Mouse (Mus musculus) ES-E14 (cell line): ENCODE data around the gene Adssl1.

Experiments used
- CHD2 ChIP-seq: IDR thresholded peaks from 2 replicates; pipeline ENCODE4 v1.6.1; 2014; ENCODE audit warnings: mild to moderate bottlenecking, low read depth, low read length, inconsistent platforms
- HCFC1 ChIP-seq: IDR thresholded peaks from 2 replicates; pipeline ENCODE4 v1.6.1; 2012; ENCODE audit warnings: low read length, inconsistent platforms, borderline replicate concordance; ENCODE audit not compliant: insufficient read depth
- MAFK ChIP-seq: IDR thresholded peaks from 2 replicates; pipeline ENCODE4 v1.6.1; 2014; ENCODE audit warnings: mild to moderate bottlenecking, low read depth, low read length, inconsistent platforms; ENCODE audit not compliant: insufficient read depth
- ZC3H11A ChIP-seq: IDR thresholded peaks from 2 replicates; pipeline ENCODE4 v1.6.1; 2012; ENCODE audit warnings: low read depth, mild to moderate bottlenecking, inconsistent platforms, low read length, borderline replicate concordance
- ZNF384 ChIP-seq: IDR thresholded peaks from 2 replicates; pipeline ENCODE4 v1.6.1; 2012; ENCODE audit warnings: low read depth, low read length, inconsistent platforms

- TF ChIP-seq ZNF384 (no peak), CHD2 (no peak), ZC3H11A (peak; percentile 28; the same call in 1 of the 2 replicates), HCFC1 (no peak), MAFK (no peak)
Observed at GRCm38 (mm10) chr12:112653157-112653824, 33.4 kb downstream of the Adssl1 start.
